Mouse (Mus musculus) small intestine, adult 2 months (tissue): Measurements from ENCODE around the gene Stk36. TPM values are rescaled to one million over a fixed set of nuclear protein-coding genes. Genes with fewer than 3 reads are reported as not detected.

Experiments
- H3K27ac ChIP-seq: fragments of 200-500 bp; 2 replicates; pipeline ENCODE4 v1.5.1; 2012; ENCODE audit warnings: low read depth, low read length, control low read depth, inconsistent platforms; ENCODE audit not compliant: insufficient read depth
- H3K27me3 ChIP-seq: fragments of 200-500 bp; 2 replicates; pipeline ENCODE4 v1.6.1; 2012; ENCODE audit warnings: mild to moderate bottlenecking, moderate library complexity, low read length, inconsistent platforms; ENCODE audit not compliant: control insufficient read depth, insufficient read depth
- H3K36me3 ChIP-seq: fragments of 200-500 bp; 2 replicates; pipeline ENCODE4 v1.6.1; 2012; ENCODE audit warnings: mild to moderate bottlenecking, low read length, control low read depth, inconsistent platforms; ENCODE audit not compliant: control insufficient read depth, insufficient read depth
- H3K4me1 ChIP-seq: fragments of 200-500 bp; 2 replicates; pipeline ENCODE4 v1.6.1; 2012; ENCODE audit warnings: low read length, inconsistent platforms, mixed read lengths; ENCODE audit not compliant: control insufficient read depth, insufficient read depth, insufficient read length
- H3K4me3 ChIP-seq: fragments of 200-500 bp; 2 replicates; pipeline ENCODE4 v1.5.1; 2012; ENCODE audit warnings: low read depth, mild to moderate bottlenecking, control low read depth, inconsistent platforms, low read length, moderate library complexity
- CTCF ChIP-seq: fragments of 200-500 bp; IDR thresholded peaks from 2 replicates; pipeline ENCODE4 v1.5.1; 2012; ENCODE audit warnings: low read depth, mild to moderate bottlenecking, control low read depth, inconsistent platforms, low read length, moderate library complexity, mixed read lengths; ENCODE audit not compliant: insufficient replicate concordance, insufficient read length; ENCODE audit errors: extremely low read depth
- POLR2A ChIP-seq: fragments of 200-500 bp; IDR thresholded peaks from 2 replicates; pipeline ENCODE4 v1.6.1; 2012; ENCODE audit warnings: low read depth, mild to moderate bottlenecking, control low read depth, inconsistent platforms, low read length, moderate library complexity
- WGBS: fragments of 180-500 bp; shearing (Covaris S2); methylation state at CpG from one replicate; pipeline ENCODE4 v1.1.7; 2018; 5-methylcytosine and 5-hydroxymethylcytosine counted together
- polyA plus RNA-seq: library from polyadenylated mRNA; depleted of rRNA; stranded (reverse); fragments of >200 nt; gene quantifications from 2 replicates; pipeline ENCODE4 v1.2.3, GENCODE M21; 2012

Stk36 gene
- polyA plus RNA-seq, 1 experiment, result 1.4 TPM

DNA sequence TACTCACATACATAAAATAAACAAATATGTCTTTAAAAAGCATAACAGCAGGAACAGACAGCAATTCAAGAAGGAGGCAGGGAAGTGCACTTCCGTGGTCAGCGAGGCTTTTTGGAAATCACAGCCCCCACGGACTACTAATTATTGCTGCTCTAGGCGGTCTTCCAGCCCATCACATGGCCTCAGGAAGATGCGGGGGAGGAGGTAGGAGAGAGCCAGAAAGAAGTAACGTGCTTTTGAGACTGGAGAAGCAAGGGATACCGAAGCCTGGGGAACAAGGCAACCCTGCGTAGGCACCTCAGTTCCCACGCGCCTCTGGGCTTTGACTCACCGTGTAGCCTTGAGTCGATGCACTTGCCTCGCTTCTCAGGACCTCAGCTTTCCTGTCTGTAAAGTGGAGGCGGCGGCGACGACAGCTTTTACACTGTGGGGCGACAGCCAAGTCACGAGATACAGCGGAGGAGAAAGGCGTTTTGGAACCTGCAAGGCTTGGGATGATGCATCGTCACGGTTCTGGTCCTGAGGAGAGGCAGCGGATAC is 13.9 kb upstream of the Stk36 start:
- H3K4me3 ChIP-seq, result peak overlapping the region; percentile 90
- peaks cover 17% of the 10 kb centered on the region for H3K36me3 ChIP-seq
- peaks cover 2% of the 10 kb centered on the region; the same call in 1 of the 2 replicates for H3K4me1 ChIP-seq
- WGBS, result 2% methylated on average over 24 of the region's 24 CpGs
- peak overlapping the region; percentile 57 for H3K27ac ChIP-seq
- no peak for TF ChIP-seq CTCF
- TF ChIP-seq POLR2A, result no peak
- no peaks in the 10 kb centered on the region for H3K27me3 ChIP-seq

DNA sequence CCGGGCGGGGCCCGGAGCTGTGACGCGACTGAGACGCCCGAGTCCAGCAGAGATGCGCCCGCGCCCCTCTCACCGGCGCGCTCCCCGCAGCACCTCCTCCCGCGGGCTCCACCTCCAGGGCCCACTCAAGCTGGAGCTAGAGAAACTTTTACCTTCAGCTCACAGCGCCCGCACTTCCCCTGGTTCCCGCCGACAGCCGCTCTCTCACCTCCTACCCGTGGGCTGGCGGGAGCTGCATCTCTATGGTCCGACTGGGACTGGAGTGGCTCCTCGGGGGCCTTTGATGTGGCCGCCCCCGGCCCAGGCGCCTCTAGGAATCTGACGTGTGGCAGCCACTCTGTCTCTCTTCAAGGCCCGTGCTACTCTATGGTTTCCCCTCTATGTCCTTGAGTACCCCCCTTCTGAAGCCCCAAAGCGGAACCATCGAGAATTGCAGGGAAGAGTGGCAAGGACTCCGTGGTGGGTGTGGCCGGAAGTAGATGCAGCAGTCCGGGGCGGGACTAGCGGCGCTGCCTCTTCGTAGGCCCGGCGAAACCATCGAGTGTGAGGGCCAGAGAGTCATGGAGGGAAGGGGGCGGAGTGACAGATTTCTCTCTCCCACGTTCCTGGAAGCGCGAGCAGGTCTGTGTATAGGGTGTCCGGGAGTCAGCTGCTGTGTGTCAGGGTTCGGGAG is 13.3 kb upstream of the Stk36 start, which contains the start of the genes Zfp142 and Bcs1l:
TSS of gene Zfp142 (minus strand) at position 474 of the 673 bp plus-strand sequence.
TSS of gene Bcs1l (plus strand) at position 517 of the 673 bp plus-strand sequence.
- Histone ChIP-seq H3K4me1 (peaks cover 2% of the 10 kb centered on the region; the same call in 1 of the 2 replicates), H3K36me3 (peaks cover 14% of the 10 kb centered on the region), H3K27ac (peak within 1 kb of the TSS; percentile 57), H3K4me3 (peak within 1 kb of the TSS; percentile 90), H3K27me3 (no peaks in the 10 kb centered on the region)
- under 1% methylated on average over 48 of the region's 48 CpGs for WGBS
- TF ChIP-seq CTCF (no peak), POLR2A (peak; percentile 39)

DNA sequence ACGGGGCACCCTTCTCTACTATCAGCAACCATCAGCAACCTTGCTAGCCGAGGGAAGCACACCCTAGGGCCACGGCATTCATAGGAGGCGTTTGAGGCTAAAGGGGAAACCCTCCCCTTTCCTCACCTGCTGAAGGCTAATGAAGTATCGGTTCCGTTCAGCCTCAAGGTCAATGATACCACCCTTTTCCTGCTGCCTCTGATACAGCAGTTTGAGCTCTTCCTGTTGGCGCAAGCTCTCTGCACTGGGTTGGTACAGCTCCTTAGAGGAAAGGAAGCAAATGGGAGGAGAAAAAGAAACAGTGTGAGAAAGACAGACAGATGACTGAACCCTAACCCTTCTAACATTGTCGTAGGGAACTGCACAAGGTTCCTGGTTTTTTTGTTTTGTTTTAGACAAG is 6.8 kb upstream of the Stk36 start:
- peaks cover 43% of the 10 kb centered on the region for H3K36me3 ChIP-seq
- TF ChIP-seq CTCF, result no peak
- no peak for TF ChIP-seq POLR2A
- H3K4me3 ChIP-seq, result no peak overlapping the region
- H3K27ac ChIP-seq, result no peak overlapping the region
- no peaks in the 10 kb centered on the region for H3K27me3 ChIP-seq
- H3K4me1 ChIP-seq, result no peaks in the 10 kb centered on the region
- 69% methylated on average over 8 of the region's 8 CpGs for WGBS

DNA sequence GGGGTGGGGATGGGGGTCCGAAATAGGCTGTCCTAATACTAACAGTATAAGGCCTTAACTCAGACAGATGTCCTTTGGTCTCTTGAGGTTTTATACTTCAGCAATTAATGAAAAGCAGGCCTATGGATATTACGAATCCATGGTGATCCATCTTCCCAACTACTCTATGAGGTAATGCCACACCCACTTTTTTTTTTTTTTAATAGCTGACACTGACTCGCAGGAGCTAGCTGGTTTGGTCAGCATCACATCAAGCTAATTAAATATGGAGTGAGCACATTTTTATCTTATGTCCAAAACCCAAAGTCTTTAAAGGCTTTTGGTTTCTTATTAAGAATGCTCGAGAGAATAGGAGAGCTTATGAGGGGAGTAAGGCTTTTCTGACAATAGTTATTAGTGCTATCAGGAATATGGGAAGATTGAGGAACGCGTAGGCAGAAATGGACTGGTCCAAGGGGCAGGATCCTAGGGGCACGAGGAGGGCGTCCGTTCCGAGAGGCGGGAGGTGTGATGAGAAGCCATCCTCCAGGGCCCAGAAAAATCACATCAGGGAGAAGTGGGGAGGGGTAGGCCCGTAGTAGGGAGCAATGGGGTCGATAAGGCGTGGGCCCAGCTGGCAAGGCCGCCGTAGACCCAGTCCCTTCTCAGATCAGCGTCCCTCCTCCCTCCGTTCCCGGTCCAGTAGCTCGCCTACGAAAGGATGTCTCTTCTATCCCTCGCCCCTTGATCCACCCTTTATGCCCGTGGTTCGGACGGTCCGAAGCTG is 561 bp upstream of the Stk36 start:
- H3K4me3 ChIP-seq, result peak overlapping the region; percentile 91
- H3K27ac ChIP-seq, result no peak overlapping the region
- 7% methylated on average over 24 of the region's 26 CpGs for WGBS
- H3K36me3 ChIP-seq, result peaks cover 12% of the 10 kb centered on the region
- no peaks in the 10 kb centered on the region for H3K27me3 ChIP-seq
- H3K4me1 ChIP-seq, result peaks cover 3% of the 10 kb centered on the region
- TF ChIP-seq CTCF (no peak), POLR2A (no peak)

DNA sequence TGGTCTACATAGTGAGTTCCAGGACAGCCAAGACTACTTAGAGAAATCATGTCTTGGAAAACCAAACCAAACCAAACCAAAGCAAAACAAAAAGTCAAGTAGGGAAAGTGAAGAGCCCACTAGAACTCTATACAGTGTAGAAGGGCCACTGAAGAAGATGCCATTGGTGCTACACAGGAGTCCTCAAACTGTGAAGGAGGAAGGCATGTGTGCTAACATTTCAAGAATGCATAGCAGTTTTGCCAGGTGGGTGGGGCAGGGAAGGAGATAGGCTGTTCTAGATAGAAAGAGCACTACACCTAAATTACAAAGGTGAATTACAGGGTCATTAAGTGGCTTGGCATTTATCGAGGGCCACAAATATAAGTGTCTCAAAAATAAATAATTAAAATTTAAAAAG is 22.9 kb downstream of the Stk36 start:
- WGBS, result 26% methylated on average over 1 of the region's 1 CpGs
- H3K36me3 ChIP-seq, result no peaks in the 10 kb centered on the region
- TF ChIP-seq POLR2A (no peak), CTCF (no peak)
- H3K4me1 ChIP-seq, result no peaks in the 10 kb centered on the region
- no peaks in the 10 kb centered on the region for H3K27me3 ChIP-seq
- no peak overlapping the region for H3K27ac ChIP-seq
- no peak overlapping the region for H3K4me3 ChIP-seq

DNA sequence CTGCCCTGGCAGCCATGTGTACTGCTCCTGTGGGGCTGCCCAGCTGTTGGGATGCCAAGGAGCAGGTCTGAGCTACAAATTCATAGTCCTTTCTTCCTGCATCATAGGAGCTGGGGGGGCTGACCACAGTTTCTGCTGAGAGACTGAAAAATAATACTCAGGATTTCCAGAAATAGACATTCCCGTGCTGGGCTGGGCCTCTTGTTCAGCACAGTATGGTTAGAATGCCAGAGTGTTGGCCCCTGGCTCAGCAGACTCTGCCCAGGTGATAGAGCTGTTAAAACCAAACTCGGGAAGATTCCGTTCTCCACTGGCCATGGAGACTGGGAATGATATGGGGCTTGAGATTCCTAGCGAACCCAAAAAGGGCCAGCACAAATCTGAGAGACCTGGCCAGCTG is 24.8 kb downstream of the Stk36 start:
- no peak for TF ChIP-seq CTCF
- no peak for TF ChIP-seq POLR2A
- Histone ChIP-seq H3K36me3 (no peaks in the 10 kb centered on the region), H3K27me3 (no peaks in the 10 kb centered on the region), H3K4me1 (no peaks in the 10 kb centered on the region), H3K27ac (no peak overlapping the region), H3K4me3 (no peak overlapping the region)
- 85% methylated on average over 4 of the region's 4 CpGs for WGBS

DNA sequence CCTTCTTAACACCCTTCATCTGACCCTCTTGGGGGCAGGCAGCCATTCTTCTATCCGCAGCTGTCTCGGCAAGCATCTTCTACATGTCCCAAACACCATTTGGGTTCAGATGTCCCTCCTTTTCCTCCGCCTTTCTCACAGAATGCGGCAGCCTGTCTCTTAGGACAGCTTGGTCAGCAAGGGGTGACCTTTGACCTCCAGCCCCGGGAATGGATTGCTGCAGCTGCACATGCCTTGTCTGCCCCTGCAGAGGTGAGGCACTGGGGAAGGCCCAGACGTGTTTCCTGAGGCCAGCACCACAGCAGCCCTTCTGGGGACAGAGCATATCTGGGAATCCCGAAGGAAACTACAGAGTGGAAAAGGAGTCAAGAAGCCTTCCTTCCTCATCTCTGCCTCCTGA is 26.8 kb downstream of the Stk36 start:
- Histone ChIP-seq H3K4me3 (no peak overlapping the region), H3K4me1 (no peaks in the 10 kb centered on the region), H3K27ac (no peak overlapping the region), H3K27me3 (no peaks in the 10 kb centered on the region), H3K36me3 (no peaks in the 10 kb centered on the region)
- 55% methylated on average over 7 of the region's 7 CpGs for WGBS
- TF ChIP-seq POLR2A (no peak), CTCF (no peak)
